Mouse (Mus musculus) cortical plate, adult 2 months (tissue): Measurements from ENCODE around the gene Igfbp7.

Experiments
- CTCF ChIP-seq: fragments of 200-500 bp; IDR thresholded peaks from 2 replicates; pipeline ENCODE4 v1.5.1; 2011; ENCODE audit warnings: mild to moderate bottlenecking, control low read depth, low read length; ENCODE audit not compliant: insufficient read depth; ENCODE audit errors: extremely low read depth
- POLR2A ChIP-seq: fragments of 200-500 bp; IDR thresholded peaks from 2 replicates; pipeline ENCODE4 v1.6.1; 2011; ENCODE audit warnings: mild to moderate bottlenecking, low read length, control low read depth; ENCODE audit not compliant: insufficient read depth; ENCODE audit errors: extremely low read depth

- TF ChIP-seq CTCF (no peak), POLR2A (no peak)
These were observed 45.7 kb downstream of the Igfbp7 start for GRCm38 (mm10) chr5:77362120-77362519.
